Mouse (Mus musculus) spleen, adult 18-20 months (tissue): ENCODE measurements at regions not wholly inside any gene's neighbourhood (a gene's known extent, or its start where the extent isn't known, plus 50 kb on each side); places are given as distances from the start of the nearest gene placed in this dataset.

Source experiments
- DNase-seq, 2 experiments: peaks; one replicate each; pipeline ENCODE4 v3.0.0; 2022; ENCODE audit warnings: mixed read lengths in 2 of 2

DNA sequence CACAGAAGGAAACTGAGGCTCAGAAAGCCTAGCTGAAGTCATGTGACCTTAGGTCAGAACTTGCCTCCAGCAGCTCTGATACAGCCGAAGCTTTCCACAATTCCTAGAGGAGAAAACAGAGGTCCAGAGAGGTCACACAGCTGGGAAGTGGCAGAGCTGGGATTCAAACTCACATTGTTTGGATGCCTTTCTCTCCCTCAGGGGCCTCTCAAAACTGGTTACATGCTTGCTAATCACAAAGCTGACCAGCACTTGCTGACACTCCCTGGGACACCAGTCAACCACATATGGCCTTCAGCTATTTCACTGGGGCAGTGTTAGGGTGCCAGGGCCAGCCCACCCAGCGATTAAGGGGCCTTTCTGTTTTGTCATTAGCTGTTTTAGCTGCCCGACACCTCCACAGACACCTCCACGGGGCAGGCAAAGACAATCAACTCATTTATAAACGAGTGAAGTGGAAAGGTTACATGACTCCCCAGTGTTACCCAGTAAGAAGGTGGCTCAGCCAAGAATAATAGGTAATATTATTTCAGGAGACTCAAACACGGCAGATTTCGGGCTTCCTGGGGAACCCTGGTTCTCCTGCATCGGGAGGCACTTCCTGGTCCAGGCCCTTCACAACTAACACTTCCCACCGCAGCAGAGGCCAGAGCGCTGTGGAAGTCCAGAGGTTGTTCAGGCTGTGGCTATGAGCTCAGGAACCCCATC lies 71.4 kb downstream of the 2410131K14Rik start:
- DNase-seq, result no peak

DNA sequence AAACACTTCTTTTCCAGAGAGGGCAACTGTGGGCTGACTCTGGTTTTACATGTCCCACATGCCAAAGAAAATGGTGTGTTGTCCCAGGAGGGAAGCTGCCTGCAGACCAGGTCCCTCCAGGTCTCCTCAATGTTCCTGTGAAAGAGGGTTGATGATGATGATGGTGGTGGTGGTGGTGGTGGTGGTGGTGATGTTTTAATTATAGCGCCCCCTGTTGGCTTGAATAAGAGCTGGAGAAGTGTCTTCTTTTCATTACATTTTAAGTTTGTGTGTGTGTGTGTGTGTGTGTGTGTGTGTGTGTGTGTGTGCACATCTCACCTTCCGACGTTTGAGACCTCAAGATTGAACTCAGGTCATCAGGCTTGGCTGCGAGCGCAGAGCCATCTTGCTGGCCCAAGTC lies 73.0 kb downstream of the 2410131K14Rik start:
- no peak for DNase-seq

DNA sequence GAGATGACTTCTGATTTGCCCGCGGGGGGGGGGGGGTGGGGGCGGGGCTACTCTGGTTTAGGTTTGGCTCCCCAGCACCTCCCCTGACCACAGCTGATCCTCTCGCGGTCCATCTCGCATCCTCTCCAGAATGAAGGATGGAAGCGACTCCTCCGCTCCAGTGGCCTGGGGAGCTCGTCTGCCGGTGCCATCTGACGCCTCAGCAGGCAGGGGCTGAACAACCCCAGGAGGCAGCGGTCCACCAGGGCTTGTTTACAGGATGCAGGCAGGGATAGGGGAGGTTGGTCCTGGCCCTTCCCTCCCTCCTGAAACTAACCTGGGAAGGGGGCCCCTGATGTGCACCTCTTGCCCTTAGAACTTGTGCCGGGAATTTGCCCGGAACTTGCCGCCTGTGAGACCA lies 73.9 kb downstream of the 2410131K14Rik start:
- DNase-seq, result no peak

DNA sequence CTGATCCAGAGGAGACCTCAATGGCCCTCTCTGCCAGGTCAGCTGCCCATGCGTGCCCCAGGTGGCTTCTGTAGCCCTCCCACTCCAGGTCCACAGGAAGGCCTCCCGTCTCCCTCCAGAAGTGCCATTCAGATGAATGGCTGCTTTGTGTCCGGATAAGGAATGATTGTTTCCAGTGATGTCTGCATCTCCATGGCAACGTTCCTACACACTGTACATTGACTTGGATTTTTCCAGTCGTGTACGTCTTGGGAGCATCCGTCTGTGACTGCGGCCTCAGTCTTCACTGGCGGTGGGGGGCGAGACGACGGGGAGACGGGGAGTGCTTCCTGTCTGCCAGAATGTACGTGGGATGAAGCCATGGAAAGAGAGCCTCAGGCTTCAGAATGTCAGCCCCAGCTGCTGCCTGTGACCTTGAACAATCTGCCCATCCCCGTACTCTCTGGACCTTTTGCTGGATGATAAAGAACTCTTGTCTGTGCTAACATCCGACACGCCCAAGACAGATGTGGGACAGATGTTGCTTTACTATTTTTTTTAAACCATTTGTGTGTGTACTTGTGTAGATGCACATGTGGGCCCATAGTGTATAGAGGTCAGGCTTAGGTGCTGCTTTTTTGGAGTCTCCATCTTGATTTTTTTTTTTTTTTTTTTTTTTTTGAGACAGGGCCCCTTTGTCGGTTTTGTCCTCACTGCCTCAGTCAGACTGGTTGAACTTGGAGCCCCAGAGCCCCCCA lies 76.9 kb downstream of the 2410131K14Rik start:
- DNase-seq, result no peak

DNA sequence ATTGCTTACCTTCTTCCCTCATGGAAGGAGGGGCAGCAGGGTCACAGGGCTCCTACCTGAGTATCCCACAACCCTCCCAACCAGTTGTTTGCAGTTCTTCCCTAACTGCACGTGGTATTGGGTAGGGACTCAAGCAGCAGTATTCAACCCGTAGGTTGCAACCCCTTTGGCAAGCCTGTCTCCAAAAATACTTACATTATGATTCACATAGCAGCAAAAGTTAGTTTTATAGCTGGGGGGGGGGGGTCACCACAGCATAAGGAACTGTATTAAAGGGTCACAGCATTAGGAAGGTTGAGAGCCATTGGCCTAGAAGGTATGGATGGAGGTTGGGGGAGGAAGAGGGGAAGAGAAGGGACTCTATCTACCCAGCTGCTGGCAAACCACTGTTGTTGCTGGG lies 78.1 kb downstream of the 2410131K14Rik start:
- no peak for DNase-seq

DNA sequence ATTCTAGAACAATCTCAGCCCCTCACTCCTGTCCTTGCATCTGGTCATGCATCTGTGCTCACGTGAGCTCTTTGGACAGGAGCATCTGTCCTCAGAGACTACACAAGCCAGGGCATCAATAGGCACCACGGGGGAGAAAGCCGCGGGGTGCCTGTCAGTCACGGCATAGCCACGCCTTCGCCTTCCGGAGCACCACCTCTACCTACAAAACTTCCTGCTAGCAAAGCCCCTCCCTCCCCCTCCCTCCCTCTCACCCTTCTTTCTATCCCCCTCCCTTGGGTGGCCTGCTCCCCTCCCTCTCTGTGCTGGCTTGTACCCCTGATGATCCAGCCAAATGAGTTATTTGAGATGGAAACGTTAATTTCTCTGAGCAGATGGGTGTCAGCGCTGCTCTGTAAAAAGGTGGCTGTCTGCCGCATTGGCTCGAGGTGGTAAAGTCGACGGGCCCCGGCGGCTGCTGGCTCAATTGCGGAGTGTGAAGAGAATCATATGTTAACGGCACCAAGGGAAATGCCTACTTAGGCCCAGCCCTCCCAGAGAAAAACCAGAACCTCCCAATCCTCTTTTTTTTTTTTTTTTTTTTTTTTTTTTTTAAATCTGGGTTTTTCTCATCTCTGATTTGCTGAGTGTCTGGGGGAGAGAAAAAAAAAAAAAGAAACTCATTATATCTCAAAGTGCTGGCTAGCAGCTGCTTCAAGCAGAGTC lies 82.0 kb downstream of the 2410131K14Rik start:
- peak; percentile 48 to 61 for DNase-seq

DNA sequence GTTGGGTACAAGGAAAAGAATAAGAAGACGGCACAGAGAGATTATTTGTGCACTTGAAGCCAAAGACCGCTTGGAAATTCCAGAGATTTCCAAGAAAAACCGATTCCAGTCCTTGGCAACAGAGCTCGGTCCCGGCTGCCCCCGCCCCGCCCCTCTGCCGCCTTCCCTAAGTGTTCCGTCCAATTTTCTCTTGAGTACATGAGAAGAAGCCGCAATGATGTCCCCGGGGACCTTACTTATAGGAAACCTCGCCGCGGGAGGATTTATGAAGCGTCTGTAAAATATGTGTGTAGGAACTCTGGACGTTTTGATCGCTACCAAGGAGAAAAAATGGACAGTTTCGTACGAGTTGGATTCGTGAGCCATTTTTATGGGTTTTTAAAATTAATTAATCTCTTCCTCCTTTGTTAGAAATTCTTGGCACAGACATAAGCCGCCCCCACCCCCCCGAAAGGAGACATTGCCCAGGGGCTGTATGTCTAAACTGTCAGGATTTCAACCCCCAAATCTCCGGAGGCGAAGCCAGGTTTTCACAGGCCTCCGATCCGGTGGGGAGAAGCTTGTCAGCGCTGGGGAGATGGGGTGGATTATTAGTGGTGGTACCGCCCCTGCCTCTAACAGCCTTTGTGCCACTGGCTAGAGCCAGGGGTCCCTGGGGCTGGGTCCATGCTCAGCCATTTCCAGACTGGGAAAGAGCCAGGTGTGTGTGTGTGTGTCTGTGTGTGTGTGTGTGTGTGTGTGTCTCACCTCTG lies 83.1 kb downstream of the 2410131K14Rik start:
- DNase-seq, result no peak

DNA sequence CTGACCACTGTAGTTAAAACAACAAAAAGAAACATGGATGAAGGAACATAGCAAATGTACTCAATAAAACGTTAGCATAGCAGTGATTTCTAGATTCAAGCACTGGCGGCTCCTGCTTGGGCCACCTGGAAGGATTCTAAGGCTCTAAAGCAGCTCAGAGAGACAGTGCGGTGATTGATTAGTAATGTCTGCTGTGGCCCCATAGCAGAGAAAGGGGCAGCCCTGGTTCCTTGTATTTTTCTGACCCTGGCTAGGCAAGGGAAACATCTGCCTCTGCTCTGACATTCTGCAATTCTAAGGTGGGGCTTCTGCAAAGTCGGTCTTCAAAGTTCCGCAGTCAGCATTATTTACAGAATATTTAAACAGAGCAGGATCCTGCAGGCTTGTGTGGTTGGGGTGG lies 84.1 kb downstream of the 2410131K14Rik start:
- DNase-seq, result no peak

DNA sequence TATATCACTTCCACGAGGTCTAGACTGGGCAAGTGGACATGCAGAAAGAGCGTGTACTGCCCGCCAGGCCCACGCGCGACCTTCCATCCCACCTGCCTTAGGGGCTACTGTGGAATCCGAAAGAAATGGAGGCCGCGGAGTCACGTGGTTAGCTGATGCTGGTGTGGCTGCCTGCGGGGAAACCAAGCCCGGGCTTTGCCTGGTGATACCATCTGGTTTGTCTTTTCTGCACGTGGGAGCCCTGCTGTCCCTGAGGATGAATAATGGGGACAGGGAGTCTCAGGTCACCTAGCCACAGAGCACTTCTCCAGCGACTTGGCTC lies 86.2 kb downstream of the 2410131K14Rik start:
- DNase-seq, result no peak

DNA sequence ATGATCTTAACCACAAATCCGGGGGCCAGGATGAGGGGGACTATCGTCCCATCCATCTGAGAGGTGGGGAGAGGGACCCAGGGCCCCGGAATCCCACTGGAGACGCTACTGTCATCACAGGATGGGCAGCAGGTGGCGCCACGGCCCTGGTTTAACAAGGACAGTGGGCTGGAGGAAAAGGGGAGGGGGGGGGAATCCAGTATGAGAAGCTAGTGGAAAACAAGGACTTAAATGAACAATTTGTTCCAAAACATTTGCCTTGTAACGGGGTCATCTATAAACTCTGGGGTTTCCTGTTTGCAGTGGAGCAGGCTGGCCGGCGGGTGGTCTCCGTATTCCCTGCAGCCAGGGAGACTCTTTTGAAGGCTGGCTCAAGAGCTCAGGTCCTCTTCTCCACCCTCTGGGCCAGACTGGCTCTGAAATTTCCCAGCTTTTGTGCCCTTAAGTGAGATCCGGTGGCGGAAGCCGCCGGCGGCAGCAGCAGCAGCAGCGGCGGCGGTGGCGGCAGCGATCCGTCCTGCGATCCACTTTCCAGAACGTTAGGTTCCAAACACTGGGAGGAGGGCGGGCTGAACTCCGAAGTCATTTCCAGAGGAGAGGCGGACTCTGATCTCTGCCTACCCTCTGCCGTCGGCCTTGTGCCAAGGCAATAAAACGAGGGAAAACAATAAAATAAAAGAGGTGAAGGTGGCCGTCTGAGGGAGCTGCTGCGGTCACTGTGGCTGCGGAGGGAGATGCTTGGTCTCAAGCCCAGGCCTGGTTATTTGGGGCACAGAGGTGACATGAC lies 86.8 kb downstream of the 2410131K14Rik start:
- peak; percentile 29 to 70 for DNase-seq

DNA sequence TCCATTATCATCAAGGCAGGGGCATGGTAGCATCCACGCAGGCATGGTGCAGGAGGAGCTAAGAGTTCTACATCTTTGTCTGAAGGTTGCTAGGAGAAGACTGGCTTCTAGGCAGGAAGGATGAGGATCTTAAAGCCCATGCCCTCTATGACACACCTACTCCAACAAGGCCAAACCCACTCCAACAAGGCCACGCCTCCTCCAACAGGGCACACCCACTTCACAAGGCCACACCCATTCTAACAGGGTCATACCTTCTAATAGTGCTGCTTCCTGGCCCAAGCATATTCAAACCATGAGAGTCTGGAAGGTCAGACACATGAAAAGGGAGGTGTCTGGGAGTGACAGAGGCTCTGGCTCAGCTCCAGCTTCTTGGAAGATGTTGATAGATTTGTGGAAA lies 89.0 kb downstream of the 2410131K14Rik start:
- DNase-seq, result no peak

DNA sequence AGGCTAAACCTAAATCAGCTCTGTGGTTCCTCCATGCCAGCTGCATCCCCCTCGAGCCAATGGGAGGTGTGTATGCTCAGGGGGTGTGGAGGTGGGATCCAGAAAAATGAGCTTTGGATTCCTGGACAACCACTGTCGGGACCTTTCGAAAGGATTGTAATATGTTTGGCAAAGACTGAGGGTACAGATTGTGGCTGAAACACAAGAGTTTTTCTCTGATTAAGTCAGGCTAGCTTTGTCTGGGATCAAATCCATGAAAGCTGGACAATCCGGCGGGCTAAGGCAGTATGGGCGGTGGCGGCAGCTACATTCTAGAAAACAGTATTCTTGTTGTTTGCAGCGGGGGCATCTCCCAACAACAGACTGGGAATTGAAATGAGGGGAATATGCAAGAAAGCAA lies 93.2 kb downstream of the 2410131K14Rik start:
- DNase-seq, result no peak

DNA sequence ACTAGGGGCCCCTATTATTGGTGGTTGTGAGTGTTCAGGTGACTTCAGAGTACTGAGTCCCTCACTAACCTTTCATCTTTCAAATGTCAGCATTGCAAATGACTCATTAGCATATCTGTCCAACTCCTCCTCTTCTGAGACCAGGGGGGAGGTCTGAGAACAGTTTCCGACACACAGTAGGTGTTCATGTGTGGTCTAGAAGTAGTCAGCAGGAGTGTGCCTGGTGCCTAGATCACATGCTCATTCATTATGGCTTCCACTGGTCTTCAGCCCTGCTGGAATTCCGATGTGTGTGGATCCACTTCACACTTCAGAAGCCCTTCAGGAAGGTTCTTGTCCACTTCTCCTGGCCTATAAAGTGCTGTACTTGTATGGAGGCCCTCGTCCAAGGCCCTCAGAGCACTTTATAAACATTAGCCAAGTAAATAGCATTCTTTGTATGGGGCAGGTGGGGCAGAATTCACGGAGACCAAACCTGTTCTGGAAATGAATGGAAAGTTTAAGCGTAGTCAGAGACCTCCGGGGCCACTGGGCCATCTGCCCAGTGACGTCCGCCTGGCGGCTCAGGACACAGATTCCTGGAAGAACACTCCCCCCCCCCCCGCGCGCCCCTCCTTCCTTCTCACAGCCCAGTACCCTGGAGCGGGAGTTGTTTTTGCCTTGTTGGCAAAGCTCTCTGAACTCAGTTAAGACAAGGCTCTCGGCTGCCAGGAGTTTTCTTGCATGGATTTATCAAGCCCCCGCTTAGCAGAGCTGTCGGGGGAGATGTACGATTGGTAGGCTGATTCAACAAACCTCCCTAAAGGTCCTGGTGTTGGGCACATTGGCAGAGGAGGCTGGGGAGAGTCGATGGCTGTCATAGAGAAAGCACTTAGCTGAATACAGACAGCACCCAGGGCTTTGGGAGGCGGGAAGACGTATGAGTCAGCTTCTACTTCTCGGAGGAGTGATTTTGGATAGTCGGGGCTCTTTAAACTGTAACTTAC lies 94.9 kb downstream of the 2410131K14Rik start:
- no peak for DNase-seq

DNA sequence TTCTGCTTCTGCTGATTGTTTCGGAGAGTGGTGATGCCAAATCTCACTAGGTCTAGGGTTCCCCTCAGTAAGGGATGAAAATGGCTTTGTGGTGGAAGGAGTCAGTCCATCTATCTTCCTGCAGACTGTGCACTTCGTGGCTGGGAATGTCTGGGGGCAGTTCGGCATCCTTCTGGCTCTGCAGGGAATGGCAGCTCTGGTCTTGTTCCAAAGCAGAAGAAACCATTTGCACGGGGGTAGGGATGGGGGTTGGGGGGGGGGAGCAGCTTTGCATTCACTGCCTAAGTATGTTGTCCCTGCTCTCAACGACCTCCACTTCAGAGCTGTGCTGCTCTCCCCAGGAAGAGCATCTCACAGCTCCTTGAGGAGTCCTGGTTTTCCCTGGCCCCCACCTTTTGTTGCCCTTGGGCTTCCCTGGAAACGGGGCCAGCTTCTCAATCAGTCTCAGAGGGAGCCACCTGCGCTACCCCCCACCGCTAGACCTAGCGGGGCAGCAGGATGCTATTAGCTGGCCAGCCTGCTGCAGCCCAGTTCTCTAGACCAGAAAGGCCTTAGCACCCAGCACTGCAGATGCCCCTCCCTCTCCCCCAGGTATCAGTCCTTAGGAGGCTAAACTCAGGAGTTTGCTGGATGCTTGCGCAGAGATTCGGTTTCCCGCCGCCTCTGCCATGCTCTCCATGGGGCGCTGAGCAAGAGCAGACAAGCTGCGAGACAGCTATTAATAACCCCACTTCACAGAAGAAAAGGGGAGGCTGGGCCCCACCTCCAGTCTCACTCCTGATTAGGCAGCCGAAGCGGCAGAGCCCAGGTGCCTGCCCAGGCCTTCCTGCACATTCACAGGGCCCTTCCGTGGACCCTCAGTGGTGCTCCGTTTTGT lies 98.7 kb downstream of the 2410131K14Rik start:
- no peak for DNase-seq

DNA sequence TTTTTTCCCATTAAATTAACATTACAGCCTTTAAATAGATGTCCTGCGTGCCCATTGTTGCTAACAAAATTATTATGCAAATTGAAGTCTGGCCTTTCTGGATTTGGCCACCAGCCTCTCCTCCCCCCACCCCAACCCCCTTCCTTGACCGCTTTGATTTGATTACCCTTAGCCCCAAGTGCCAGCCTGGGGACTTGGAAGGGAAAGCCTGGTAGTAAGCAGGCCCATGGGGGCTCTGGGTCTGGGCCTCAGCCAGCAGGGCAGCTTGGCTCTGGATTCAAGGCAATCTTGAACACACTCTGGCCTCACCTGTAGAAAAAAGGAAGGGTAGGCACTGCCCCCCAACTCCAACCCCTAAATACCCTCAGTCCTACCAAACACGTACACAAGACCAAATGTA lies 100.2 kb downstream of the 2410131K14Rik start:
- DNase-seq, result no peak

DNA sequence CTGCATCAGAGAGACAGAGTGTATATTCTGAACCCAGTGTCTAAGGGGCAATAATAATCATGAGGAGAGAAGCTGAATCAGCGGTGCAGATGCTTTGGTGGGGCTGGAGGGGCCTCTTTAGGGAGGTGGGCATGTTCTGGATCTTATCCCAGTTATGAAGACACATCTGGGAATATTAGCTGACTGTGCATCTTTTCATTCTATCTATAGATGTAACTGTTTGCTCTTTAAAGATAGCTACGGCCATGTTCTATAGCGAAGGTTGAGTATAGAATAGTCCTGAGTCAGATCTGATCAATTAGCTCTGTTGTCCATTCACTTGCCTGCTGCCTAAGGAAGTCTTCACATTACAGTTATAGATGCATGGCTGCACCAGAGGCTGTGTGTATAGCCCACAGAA lies 104.0 kb downstream of the 2410131K14Rik start:
- no peak for DNase-seq

DNA sequence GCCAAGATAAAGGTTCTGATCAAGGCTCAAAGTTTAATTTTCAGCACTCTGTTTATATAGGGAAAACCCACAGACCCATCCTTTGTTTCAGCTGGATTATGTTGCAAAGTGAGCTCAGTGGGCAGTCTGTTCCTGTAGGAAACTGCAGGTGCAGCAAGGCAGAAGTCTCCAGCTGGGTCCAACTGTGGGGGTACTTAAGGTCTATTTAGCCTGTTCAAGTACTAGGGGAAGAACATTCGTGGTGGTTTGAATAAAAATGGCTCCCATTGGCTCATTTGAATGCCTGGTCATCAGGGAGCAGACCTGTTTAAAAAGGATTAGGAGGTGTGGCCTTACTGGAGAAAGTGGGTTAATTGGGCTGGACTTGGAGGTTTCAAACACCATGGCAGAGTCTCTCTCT lies 106.3 kb downstream of the 2410131K14Rik start:
- no peak for DNase-seq

DNA sequence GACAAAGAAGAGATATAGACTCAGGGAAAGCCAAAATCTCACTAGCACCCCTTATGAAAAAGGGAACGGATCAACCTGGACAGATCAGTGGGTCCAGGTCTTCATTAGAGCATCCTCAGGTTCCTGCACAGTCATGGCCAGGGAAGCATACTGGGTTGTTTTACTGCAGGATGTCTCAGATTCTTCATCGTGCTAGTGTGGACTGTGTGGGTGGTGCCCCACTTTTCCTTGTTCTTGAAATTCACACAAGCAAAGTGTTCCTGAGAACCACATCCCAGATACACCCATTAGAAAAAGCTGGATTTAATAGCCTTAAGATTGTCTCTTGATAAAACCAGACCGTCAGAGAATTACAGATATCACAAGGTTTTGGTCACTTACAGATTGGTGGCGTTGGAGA lies 107.1 kb downstream of the 2410131K14Rik start:
- no peak for DNase-seq

DNA sequence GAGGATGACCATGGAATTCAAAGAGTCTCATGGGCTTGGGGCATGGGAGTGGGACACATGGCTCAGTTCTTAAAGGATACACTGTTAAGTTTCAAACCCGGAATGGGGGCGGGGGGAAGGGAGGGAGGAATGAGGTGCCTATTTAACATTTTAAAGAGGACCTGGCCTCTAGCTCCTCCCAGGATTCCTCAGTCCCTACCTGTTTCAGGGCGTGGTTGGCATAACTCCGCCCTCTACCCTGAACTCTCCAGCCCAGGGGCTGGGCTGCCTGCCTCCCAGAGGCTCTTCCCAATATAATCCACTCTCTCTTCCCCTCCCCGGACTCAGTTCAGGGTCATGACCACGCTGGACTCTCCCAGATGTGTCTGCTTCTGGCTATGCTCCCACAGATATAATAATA lies 108.0 kb downstream of the 2410131K14Rik start:
- no peak for DNase-seq

DNA sequence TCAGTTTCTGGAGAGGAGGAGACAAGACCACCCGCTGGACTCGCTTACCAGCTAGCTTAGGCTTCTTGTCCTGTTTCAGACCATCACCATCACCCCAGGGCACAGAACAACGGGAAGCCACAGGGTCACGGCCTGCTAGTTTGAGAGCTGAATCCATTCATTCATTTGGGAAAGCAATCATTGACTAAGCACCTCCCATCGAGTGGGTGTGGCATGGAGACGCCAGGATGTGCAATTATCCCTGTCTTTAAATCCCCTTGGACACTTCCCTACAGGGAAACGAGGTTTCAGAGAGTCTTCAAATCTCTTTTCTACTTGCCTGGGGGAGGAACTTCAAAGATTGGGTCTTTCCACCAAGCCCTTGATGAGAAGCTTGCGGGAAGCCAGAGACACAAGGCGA lies 108.7 kb downstream of the 2410131K14Rik start:
- DNase-seq, result no peak
